Mouse (Mus musculus): ENCODE results near the gene Gdpd5.
A peak's percentile ranks its signal among the peaks of the same experiment; 100 is the strongest.

Gdpd5 gene

GRCm38 (mm10) chr7:99441534-99442072, 60.4 kb downstream of the Gdpd5 start:
- peak; percentile 57 to 69 for DNase-seq (ENCODE audit: low spot score in 2 of 2)

DNA sequence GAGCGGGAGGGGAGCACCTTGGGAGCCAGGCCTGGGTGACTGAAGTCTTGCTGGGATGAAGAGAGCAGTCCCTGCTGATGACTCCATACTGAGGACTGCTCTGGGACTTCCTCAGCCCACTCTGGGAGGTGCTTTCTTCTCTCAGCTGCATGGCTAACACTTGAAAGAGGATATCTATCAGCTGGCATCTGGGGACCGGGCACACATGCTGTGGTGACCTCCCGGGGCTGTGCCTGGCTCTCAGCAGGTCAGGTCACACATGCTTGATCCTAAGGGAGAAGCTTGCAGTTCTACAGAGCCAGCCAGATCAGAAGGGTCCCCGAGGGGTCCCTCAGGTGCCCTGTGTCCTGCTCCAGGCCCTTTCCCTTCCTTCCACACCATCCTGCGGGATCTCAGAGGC, 62.0 kb downstream of the Gdpd5 start:
- DNase-seq (ENCODE audit: low spot score in 2 of 2), result no peak

DNA sequence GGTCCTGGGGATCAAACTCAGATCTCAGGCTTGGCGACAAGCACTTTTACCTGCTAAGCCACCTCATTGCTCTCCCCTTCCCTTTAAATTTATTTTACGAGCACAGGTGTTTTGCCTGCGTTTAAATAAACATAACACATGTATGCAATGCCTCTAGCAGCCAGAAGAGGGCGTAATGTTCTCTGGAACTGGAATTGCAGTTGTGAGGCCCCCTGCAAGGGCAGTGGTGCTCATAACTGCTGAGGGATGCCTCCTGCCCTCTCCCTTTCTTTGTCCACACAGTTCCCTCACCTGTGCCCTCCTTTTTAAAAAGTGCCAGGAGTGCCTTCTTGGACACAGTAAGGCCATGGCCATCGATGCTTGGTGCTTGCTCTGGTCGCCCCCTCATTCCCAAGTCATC, 62.8 kb downstream of the Gdpd5 start:
- no peak for DNase-seq (ENCODE audit: low spot score in 2 of 2)

DNA sequence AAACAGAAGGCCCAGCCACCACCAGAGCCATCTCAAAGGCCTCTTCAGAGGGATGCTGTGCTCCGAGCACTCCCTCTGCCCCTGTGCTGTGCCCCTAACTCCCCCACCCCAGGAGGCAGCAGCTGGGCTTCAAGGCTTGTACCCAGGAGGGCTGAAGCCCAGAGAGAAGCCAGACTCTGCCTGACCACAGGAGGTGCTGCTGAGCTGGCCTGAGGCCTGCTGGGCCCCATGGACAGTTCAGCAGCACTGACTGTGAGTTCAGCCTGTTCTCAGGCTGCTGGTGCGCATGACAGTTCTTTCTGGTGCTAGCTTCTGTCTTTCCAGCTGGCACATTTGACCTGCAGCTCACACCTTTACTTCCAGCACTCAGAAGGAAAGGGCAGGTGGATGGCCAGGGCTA, 64.6 kb downstream of the Gdpd5 start:
- DNase-seq (ENCODE audit: low spot score in 2 of 2), result no peak

DNA sequence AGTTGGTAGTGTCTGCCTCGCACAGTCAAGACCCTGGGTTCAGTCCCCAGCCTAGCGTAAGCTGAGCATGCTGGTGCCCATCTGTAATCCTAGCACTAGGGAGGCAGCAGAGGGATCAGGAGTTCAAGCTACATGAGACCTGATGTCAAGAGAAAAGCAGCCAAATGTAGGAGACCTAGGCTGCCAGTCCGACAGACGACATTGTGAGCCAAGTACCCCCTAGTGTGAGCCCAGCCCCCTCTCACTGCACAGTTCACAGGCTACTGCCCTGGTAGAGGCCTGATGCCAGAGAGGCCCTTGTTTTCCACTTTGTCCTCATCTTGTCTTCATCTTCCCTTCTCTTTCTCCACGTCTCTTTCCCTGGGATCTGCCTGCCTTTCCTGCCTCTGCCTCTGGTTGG, 66.1 kb downstream of the Gdpd5 start:
- no peak for DNase-seq (ENCODE audit: low spot score in 2 of 2)

- no peak for DNase-seq (ENCODE audit: low spot score in 2 of 2)
Measured at GRCm38 (mm10) chr7:99448619-99449018, 67.4 kb downstream of the Gdpd5 start.

GRCm38 (mm10) chr7:99449063-99449462, 67.8 kb downstream of the Gdpd5 start:
- DNase-seq (ENCODE audit: low spot score in 2 of 2), result no peak

DNA sequence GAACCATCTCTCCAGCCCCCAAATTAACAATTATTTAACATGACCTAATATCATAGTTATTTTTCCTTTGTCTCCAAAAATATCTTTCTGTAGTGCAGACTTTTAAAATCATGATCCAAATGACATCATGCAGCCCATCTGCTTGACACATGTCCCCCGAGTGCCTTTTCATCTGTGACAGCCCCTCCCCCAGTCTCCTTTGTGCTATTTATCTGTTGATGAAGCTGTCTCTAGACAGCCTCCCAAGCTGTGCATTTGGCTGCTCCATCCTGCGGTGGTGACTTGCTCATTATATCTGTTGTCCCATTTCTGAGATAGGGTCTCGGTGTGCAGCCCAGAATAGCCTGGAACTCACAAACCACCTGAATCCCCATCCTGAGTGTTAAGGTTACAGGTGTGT, 68.5 kb downstream of the Gdpd5 start:
- DNase-seq (ENCODE audit: low spot score in 2 of 2), result no peak

DNA sequence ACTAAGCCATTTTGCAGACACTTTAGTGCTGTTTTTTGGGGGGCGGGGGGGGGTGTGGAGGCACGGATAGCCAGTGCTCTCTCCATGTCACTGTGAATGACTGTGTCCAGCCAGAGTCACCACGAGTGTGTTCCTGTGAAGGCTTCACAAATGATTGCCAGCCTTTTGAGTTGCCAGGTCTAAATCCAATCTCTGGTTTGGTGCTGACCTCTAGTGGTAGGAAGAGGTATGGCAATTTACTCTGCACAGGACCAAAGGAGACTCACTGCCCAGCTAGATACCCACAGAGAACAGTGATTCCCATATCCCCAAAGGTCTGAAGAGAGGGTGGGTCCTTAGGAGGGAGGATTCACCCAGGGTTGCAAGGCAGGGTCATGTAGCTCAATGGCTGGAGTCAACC, 69.5 kb downstream of the Gdpd5 start:
- no peak for DNase-seq (ENCODE audit: low spot score in 2 of 2)

- DNase-seq (ENCODE audit: low spot score in 2 of 2), result no peak
Measured at GRCm38 (mm10) chr7:99452859-99453258, 71.6 kb downstream of the Gdpd5 start.

- DNase-seq (ENCODE audit: low spot score in 2 of 2), result no peak
Measured at GRCm38 (mm10) chr7:99454044-99454443, 72.8 kb downstream of the Gdpd5 start.

DNA sequence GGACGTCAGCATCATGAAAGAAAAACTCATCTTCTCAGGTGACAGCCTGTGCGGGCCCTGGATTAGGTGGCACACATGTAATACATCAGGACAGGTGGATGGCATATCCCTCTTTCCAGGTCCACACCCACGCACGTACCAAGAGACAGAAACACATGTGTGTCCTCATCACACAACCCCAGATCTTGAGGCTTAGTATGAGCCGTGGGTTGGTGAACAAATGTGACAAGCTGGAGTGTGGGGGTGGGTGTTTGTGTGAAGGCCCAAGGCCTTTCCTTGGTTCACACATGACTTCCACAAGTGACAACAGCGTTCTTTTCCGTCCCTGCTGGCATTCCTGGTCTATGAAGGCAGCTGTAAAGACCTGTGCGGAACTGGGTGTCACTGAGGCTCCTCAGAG, 77.6 kb downstream of the Gdpd5 start:
- DNase-seq (ENCODE audit: low spot score in 2 of 2), result no peak

DNA sequence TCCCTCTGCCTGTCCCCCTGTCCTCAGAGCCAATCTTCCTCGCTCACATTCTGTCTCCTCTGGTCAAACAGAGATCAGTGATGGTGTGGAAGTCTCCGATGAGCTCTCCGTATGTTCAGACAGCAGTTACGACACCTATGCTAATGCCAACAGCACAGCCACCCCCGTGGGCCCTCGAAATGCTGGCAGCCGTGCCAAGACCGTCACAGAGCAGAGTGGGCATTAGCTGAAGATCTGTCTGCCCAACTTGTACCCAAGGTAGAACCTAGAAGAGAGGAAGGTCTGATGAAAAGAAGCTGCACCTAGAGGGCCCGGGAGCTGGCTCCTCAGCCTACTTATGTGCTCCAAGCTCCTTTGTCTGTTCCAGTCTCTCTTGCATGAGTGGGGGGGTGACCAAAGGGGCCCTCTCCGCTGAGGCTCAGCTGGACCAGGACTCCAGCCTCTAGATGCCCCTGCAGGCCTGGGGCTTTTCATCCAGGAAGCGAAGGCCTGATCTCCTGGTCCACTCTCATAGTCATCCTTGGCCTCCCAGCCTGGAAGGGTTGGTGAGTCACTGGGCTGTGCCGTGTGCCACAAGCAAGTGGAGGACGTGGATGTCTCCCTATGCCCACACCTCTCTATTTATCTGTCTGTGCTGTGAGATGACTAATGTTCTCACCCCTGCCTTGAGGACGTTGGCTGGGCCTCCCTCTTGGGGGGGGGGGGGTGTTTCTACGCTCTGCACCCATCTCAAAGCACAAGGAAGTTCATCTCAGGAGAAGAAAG, 78.9 kb downstream of the Gdpd5 start:
- no peak for DNase-seq (ENCODE audit: low spot score in 2 of 2)

DNA sequence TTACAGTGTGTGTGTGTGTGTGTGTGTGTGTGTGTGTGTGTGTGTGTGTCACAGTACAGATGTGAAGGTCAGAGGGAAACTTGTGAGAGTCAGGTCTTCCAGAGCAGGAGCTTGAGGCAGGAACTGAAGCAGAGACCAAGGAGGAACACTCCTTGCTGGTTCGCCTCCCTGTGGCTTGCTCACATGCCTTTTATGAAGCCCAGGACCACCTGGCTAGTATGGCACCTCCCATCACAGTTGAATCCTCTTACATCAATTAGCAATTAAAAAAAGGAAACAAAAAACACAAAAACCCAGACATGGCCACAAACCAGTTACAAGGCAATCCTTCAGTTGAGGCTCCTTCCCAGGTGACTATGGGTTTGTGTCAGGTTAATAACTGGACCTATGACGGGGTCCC, 81.9 kb downstream of the Gdpd5 start:
- no peak for DNase-seq (ENCODE audit: low spot score in 2 of 2)

GRCm38 (mm10) chr7:99465811-99466210, 84.6 kb downstream of the Gdpd5 start, which contains the start of gene Klhl35:
Klhl35 (plus strand) TSS chr7:99466004.
- DNase-seq (ENCODE audit: low spot score in 2 of 2), result no peak

DNA sequence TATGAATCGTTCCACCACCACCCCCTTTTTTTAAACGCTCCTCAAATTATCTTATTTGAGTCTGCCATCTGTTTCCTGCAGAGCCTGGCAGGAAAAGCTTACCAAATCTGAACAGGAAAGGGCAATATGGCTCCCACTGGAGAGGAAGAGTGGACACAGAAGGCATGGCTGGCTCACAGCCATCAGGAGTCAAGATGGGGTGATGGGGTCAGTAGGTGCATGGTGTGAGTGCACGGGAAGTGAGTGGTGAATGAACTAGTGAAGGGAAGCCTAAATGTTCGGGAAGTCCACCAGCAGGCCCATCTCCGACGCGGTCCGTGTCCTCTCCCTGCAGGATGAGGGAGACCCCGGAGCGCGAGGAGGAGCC, 86.7 kb downstream of the Gdpd5 start:
- peak in 1 of 2 experiments; percentile 46 for DNase-seq (ENCODE audit: low spot score in 2 of 2)

GRCm38 (mm10) chr7:99468283-99469132, 87.3 kb downstream of the Gdpd5 start:
- DNase-seq (ENCODE audit: low spot score in 2 of 2), result peak; percentile 80 to 84

GRCm38 (mm10) chr7:99469680-99470405, 88.6 kb downstream of the Gdpd5 start:
- no peak for DNase-seq (ENCODE audit: low spot score in 2 of 2)

- no peak for DNase-seq (ENCODE audit: low spot score in 2 of 2)
Measured at GRCm38 (mm10) chr7:99471578-99471977, 90.4 kb downstream of the Gdpd5 start.

DNA sequence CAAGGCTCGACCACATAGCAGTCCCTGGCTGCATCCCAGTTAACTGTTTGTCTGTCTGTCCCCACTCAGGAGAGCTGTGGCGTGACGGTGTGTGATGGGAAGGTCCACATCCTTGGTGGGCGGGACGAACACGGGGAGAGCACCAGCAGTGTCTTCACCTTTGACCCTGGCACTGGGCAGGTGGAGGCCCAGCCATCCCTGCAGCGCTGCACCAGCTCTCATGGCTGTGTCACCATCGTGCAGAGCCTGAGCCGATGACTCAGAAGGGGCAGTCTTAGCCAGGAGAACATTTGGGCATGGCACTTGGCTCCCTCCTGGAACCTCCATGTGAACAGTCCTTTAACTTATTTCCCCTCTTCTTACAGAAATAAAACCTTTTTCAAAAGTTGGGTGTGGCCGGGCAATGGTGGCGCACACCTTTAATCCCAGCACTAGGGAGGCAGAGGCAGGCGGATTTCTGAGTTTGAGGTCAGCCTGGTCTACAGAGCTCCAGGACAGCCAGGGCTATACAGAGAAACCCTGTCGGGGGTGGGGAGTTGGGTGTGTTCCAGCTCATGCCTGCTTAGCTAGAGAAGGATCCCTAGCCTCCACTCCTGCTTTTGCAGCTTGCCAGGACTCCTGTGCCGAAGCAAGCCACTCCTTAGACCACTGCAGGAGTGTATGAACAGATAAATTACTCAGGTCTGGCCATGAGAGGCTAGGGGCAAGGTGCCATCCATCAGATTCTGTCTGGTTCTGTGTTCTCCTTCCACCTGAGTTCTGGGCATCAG, 92.6 kb downstream of the Gdpd5 start:
- no peak for DNase-seq (ENCODE audit: low spot score in 2 of 2)

DNA sequence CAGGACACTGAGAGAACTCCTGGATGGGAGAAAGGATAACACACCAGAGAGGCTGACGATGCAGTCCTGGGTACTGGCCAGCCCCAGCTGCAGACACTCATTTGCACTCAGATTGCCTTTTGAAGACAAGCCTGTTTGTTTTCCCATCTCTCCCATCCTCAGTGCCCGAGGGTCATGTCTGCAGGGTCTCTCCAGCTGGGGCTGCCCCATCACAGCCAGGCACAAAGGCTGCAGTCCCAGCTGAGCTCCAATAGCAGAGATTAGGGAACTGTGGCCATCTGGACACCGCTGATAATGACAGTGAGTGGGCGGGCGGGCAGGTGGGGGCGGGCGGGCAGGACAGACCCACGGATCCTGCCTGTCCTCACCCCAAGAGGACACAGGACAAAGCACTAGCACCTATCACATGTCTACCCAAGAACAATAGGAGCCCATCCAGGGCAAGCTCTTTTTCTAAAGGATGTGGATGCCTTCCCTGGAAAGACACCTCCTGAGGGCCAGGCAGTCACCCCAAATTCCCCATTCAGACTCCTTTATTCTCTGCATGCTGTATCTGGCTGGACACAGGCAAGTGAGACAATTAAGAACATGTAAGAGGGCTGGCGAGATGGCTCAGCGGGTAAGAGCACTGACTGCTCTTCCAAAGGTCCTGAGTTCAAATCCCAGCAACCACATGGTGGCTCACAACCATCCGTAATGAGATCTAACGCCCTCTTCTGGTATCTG, 93.8 kb downstream of the Gdpd5 start:
- no peak for DNase-seq (ENCODE audit: low spot score in 2 of 2)
